Mouse (Mus musculus) ES-E14 (cell line): ENCODE measurements around the gene Gm21915.

ENCODE experiments used
- CHD2 ChIP-seq: IDR thresholded peaks from 2 replicates; pipeline ENCODE4 v1.6.1; 2014; ENCODE audit warnings: mild to moderate bottlenecking, low read depth, low read length, inconsistent platforms
- HCFC1 ChIP-seq: IDR thresholded peaks from 2 replicates; pipeline ENCODE4 v1.6.1; 2012; ENCODE audit warnings: low read length, inconsistent platforms, borderline replicate concordance; ENCODE audit not compliant: insufficient read depth
- MAFK ChIP-seq: IDR thresholded peaks from 2 replicates; pipeline ENCODE4 v1.6.1; 2014; ENCODE audit warnings: mild to moderate bottlenecking, low read depth, low read length, inconsistent platforms; ENCODE audit not compliant: insufficient read depth
- ZC3H11A ChIP-seq: IDR thresholded peaks from 2 replicates; pipeline ENCODE4 v1.6.1; 2012; ENCODE audit warnings: low read depth, mild to moderate bottlenecking, inconsistent platforms, low read length, borderline replicate concordance
- ZNF384 ChIP-seq: IDR thresholded peaks from 2 replicates; pipeline ENCODE4 v1.6.1; 2012; ENCODE audit warnings: low read depth, low read length, inconsistent platforms

DNA sequence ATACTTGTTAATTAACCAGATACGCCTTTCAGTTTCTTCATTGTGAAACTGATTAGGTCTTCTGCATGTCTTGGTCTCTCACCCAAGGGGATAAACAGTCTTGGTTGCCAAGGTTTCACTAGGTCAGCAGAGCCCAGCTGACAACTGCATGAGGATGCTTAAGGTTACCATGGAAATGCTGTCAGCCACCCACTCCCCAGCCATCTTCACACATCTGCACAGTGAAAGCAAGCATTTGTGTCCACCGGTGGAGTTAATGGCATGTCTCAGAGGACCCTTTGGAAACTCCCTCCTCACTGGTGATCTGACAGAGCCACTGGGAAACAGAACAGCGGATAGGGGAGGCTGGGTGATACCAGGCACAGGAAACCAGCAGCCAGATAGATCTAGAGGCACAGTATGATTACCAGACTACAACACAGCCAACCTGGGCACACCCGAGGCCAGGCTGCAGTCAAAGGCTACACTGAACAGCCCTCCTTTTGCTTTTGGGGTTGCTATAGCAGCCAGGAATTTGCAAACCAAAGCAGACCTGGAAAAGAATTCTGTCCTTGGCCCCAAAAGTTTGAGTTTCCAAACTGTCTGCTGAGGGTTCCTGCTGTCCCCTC is 1.0 kb downstream of the Gm21915 start:
- TF ChIP-seq CHD2 (no peak), MAFK (0 out of 2 replicates have a peak, but pooled peaks have one; percentile 21), HCFC1 (no peak), ZC3H11A (no peak), ZNF384 (no peak)
